Mouse (Mus musculus) cerebellum, adult 8-10 months (tissue): ENCODE measurements around the gene Erg28.

ENCODE experiments used
- DNase-seq: peaks from one replicate; pipeline ENCODE4 v3.0.0; 2022

The Erg28 gene

DNA sequence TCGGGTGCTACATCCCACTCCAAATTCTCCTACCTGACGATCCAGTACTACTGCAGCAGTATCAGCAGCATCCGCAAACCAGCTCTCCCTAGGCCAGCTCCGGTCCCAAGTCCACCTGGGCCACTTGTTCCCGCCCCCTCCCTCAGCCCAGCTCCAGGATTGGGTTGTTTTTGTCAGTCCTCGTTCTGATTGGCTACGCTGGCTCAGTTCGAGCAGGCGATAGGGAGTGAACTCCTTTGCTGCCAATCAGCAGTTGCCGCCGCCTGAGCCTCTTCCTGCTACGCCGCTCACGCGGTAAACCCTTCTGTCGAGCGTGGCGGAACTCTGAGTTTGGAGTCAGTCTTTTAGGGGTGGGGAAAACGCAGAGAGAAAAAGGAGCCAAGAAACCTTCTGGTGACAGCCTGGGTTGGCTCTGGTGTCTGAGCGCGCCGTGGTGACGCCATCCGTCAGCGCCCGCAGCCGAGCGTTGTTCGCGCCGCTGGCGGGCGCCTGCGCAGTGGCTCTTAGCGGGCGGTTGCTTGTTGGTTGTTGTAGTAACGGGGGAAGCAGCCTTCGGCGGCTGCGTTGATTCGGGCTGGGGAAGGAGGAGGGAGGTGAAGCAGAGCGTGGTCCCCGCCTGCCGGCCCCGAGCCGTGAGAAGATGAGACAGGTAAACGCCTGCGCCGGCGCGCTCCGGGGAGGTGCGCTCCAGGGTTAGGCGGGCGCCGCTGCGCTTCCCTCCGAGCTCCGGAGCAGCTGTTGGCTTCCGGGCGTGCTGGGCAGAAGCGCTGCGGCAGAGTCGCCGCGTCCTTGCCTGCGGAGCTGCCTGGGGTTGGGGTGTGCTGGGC is at the start of gene Erg28, which contains the start of gene Ttll5:
TSS of gene Erg28 (minus strand) at position 113 of the 827 bp plus-strand sequence.
TSS of gene Ttll5 (plus strand) at position 222 of the 827 bp plus-strand sequence.
- peak; percentile 96 for DNase-seq

DNA sequence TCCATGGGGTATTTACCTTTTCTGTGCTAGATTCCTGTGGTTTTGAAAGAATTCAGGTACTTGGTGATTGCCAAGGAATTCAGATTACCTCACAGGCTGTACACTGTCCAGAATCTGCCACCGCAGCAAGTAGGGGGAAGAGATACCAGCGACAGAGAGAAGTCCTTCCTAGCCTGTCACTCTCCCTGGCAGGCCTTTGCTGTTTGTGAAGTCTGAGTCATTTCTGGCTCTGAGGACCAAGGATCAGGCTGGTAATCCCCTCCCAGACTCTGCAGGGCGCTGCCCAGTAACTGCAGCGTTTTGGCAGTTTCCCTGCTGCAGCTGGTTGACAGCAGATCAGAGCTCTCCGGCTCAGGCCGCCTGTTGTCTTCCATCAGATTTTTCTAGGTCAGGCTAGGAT is 45.1 kb upstream of the Erg28 start:
- DNase-seq = peak; percentile 70

DNA sequence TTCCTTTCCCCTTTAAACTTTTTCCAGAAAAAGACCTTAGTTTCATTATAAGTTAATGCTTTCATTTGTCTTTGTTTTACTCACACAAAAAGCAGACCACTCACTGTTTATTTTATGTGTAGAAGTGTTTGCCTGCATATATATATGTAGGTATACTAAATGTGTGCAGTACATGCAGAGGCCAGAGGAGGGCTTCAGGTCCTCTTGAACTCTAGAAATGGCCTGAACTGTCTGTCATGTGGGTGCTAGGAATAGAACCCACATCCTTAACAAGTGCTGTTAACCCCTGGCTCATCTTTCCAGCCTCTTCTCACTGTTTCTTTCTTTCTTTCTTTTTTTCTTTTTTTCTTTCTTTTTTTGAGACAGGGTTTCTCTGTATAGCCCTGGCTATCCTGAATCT is 42.8 kb upstream of the Erg28 start:
- DNase-seq = no peak

DNA sequence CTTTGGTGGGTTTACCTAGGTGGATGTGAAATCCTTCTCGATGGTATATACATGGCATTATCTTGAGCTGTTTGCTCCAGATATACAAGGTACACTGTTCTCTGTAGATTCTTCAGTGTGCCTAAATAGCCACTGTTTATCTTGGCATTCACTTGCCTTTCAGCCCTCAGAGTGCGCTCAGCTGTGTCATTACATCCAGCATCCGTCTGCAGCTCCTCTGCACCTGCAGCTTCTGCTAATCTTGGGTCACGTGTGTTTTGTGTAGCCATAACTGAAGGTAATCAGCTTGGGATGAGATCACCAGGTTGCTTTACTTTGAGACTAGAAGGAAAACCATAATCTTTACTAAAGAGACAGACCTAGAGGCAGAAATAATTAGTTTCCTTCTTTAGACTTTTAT is 42.3 kb upstream of the Erg28 start:
- no peak for DNase-seq

DNA sequence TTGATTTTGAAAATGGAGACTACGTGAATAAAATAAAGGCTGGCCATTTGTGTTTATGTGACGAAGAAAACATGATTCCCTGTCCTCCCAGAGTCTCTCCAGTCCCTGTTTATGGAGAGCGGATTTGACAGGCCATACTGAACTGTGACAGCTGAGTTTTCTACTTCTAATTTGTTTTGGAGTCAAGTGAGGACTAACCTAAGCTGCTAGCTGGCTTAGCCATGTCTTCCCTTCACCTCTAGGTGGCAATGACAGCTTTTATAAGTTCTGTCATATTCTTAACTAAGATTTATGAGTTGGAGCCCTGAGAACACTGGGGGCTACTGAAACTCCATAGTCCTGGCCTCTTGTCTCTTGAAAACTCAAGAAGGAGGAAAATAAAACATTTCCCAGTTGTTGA is 41.2 kb upstream of the Erg28 start:
- DNase-seq = no peak

DNA sequence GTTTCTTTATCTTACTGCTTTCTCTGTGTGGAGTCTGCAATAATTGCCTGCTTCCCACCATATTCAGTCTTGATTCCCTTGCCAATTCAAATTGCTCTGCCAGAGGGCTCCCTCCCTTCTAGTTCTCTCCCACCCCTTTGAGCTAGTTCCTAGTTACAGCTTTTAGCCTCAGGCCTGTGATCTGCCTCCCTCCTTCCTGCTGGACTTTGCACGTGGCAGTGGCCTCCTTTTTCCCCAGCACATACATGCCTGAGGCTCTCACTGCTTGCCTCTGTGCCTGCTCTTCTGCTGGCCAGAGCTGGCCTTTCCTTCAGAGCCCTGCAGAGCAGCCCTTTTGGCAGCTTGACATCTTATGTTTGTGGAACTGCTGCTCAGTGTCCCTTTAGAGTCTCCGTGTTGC is 38.2 kb upstream of the Erg28 start:
- DNase-seq = peak; percentile 17

DNA sequence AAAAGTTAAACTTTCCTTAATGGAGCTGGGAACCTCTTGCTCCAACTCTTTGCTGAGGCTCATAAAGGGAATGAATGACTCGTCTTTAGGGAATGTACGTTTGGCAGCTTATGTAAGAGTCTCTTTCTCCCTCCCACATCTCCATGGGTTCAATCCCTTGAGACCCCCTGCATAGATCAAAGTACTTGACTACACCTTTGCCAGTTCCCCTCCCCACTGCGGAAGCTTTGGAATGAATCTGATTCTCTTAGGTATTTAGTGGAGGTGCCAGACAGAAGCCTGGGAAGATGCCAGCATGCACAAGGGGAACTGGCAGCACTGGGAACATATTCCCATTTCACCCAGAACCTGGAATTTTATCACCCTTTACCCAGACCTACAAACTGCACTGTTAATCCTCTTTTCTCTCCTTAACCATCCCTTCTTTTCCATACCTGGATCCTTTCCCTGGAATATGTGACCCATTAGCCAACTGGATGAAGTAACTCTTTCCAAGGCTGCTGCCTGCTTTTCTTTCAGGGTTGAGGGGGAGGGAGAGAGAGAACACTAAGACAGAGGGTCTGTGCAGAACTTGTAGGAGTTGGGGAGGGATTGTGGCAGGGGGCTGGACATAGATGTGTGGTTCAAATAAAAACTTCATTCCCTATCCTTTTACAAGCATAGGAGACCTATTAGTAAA is 35.3 kb upstream of the Erg28 start:
- no peak for DNase-seq

DNA sequence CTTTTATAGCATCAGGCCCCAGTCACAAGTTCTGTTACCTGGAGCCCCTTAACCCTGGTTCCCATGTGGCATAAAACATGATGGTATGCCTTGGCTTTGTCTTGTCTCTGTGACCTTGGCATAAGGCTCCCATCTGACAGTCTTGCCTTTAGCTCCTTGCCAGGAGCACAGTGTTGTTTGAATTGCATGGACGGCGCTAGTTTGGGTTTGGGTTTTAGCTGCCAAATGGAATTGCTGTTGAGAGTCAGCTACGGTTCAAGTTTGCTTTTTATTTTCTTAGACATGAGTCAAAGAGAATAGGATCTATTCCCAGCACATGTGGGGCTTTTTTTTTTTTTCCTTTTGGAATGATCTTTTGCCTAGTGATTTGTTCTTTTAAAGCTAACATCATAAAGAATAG is 34.8 kb upstream of the Erg28 start:
- DNase-seq = no peak

DNA sequence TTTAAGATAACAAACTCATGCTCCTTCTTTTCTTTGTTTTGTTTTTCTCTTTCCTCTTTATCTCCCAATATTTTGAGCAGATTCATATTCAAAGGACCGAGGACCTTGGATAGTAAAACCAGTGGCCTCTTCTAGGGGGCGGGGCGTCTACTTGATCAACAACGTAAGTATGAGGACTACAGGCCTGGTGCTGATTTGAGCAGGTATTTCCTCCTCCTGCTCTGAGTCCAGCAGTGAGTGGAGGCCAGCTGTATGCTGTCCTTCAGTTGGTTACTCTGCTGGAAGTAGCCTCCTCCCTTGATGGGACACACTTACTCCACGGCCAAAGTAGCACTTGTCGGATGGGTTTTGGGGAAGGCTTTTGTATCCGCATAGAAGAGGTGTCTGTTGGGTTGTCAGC is 33.0 kb upstream of the Erg28 start:
- DNase-seq = no peak

DNA sequence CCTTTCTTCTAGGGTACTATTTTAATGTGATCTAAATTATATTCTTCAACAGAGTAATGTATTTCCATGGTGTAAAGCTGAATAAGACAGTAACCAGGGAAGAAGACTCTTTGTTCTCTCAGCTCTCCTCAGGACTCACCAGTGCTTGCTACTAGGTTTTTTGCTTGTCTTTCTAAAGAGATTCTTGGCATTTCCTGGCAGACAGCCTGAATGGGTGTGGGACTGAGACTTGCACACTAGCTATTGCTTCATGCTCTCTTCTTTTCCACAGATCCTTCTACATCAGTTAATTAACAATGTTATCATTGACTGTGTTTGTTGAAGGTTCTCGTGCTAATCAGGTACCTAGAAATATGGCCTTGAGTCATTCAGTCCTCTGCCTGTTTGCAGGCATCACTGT is 29.9 kb upstream of the Erg28 start:
- DNase-seq = no peak

DNA sequence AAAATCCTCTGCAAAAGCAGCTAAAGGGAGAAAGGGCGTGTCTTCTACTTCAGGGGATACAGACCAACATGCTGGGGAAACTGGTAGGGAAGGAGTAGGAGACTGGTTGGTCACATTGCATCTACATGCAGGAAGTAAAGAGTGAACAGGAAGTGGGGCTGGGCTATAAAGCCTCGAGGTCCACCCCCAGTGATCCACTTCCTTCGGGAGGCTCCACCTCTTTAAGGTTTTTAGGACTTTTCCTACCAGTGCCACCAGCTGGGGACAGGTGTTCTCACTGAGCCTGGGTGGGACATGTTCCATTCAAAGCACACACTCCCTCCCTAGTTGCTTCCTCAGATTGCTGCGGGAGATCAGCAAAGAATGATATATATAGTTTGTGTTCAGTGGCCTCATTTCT is 29.5 kb upstream of the Erg28 start:
- DNase-seq = no peak

DNA sequence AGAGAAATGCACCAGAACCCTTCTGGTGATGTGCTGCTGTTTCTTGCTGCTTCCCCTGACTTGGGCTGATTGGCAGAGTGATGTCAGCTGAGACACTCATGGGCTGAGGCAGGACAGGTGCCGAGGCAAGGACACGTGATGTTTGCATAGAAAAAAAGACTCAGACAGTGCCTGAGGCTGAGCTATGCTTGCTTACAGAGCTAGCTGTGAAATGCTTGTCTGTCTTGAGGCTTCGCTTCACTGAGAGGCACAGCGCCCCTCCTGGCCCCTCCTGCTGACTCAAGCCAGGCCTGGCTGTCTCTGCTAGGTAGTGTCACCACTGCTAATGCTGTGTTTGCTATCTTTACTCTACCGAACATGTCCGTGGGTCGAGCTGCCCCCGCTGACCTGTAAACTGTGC is 26.3 kb upstream of the Erg28 start:
- DNase-seq = no peak

DNA sequence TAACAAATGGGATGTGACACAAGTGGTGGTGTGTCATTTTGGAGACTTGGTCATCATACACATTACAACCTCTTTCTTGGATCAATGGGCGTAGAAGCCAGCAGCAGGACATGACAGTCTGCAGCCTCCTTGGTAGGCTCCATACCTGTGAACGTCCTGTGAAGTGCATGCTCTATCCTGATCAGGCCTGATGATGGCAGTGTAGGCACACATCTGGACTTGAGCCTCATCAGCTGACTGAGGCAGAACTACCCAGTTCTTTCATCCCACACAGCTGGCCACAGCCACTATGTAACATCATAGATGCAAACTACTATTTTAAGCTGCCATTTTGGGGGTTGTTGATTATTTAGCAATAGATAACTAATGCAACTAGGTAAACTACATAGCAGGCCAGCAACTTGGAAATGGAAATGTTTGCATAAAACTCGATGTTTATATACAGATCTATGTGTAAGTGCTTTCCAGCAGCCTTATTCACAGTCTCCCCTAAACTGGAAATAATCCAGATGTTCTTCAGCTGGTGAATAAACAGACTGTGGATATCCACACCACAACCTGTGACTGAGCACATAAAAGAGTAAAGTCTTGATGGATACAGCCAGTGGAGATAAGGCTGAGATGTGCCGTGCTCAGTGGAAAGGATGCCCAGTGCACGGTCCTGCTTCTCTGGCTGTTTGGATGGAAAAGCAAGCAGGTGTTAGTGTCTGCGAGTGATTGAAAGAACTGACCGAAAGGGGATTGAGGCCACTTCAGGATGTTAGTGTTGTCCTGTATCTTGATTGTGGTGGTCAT is 24.0 kb upstream of the Erg28 start:
- DNase-seq = no peak

DNA sequence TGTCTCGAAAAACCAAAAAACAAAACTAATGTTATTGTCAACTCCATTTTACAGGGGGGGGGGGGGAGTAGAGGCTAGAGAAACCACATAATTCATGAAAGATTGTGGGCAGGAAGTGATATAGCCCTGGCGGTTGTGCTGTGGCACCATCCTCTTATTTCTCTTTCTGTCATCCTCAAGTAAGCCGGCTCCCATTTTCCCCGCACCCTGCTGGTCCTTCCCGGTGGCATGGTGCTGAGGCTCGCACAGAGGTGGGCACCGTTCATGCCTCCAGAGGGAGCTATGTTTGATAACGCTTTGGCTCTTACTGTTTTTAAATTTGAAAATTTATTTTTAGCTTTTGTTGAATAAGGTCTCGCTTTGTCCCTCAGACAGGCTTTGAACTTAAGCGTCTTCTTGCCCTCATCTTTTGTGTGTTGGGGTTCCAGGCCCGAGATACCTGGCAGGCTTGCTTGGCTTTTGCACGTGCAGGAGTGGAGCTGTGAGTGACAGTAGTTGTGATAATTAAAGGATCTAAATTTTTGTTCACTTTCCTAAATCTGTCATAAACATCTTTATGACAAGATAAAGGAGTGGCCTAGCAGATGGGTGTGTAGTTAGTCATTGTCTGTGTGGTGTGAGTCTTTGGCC is 15.1 kb upstream of the Erg28 start:
- no peak for DNase-seq

DNA sequence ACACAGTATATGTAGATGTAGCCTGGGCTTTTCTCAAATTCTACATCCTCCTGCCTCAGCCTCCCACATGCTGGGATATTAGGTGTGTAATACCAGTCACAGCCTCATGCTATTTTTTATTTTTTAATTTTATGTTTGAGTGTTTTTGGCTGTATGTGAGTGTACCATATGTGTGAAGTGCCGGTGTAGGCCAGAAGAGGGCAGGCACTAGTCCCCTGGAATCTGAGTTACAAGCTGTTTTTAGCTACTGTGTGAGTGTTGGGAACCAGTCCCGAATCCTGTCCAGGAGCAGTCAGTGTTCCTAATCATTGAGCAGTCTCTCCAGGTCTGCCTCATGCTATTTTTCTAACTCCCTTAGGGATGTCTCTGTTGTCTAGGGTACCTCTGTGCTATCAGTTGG is 13.4 kb upstream of the Erg28 start:
- no peak for DNase-seq

DNA sequence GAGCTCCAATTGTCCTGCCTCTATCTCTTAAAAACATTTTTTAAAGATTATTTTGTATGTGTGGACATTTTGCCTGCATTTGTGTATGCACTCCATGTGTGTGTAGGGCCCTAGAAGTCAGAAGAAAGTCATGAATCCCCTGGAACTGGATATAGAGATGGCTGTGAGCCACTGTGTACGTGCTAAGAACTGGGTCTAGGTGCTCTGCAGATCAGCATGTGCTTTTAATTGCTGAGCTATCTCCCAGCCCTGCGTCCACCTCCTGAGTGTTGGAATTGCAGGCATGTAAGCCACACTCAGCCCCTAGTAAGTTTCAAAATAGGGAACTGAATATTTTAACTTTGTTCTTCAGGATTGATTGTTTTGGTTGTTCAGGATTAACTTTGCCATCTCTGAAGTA is 10.2 kb upstream of the Erg28 start:
- no peak for DNase-seq

DNA sequence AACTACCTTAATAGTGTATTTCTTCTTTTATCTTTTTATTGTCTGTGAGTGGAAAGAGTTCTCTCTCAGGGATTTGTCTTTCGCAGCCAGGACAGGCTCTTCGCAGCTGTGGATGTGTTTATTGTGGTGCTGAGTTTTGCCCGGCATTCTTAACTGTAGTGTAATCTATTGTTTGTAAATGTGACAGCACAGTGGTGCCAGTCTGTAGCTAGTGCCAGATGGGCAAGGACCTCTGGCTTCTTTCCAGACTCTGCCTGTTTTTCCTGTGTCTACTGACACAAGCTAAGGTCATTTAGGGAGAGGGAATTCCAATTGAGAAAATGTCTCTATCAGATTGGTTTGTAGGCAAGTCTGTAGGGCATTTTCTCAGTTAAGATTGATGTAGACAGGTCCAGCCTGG is 6.3 kb upstream of the Erg28 start:
- DNase-seq = no peak

DNA sequence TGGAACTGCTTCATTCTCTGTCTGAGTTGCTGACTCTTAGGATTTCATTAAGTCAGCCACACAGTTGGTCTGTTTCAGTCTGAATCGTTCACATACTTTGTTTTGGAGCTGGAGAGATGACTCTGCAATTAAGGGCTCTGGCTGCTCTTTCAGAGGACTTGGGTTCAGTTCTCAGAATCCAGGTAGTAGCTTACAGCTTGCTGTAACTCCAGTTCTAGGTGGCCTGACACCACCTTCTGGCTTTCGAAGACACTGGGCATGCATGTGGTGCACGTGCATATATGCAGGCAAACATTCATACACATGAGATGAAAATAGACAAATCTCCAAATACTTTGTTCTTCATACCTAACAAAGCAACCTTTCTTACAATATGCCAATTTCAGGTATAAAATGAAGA is 5.5 kb upstream of the Erg28 start:
- DNase-seq = no peak

DNA sequence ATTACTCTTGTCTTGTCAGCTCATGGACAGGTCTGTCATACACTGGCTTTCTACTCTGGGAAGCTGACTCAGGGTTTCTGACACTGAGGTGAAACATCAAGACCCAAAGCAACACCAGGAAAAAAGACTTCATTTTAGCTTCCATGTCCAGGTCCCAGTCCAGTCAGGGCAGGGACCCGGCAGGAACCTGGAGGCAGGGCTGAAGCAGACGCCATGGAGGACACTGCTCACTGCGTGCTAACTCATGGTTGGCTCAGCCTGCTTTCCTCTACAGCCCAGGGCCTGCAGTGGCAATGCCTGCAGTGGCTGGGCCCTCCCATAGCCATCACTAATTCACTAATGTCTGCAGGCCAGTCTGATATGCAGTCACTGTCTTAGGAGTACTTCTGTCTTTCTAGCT is 4.5 kb upstream of the Erg28 start:
- no peak for DNase-seq

DNA sequence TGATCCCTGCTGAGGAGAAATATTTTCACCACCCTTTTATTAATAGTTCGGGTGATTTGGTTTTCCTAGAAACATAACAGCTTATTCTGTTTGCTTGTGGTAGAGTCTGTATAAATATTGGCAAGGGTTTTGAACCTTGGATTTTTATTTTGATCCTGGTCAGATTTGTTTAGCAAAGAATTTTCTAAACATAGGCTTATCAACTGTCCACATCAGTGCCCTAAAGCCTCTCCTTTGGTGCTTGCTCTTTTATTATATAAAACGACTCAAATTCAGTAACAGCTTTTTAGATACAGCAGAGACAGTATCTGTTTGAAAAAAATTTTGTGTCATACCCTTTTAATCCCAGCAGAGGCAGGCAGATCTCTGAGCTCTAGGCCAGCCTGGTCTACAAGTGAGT is 1.5 kb upstream of the Erg28 start:
- no peak for DNase-seq

DNA sequence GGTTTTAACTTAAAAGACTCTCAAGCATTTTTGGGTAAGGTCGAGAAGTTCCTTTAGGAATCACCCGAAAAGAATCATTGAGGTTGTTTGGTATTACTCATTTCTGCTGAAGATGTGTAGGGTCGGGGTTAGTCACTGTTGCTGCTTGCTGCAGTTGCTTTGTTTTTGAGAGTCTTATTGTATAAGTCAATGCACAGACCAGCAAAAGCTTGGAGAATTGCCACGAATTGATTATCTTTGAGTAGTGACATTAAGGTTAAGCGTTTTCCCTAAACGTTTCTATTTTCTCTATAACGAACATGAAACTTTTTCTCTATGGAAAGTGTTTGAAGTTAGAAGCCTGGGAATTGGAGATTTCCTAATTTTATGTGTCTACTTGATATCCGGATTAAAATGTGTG is 1.0 kb upstream of the Erg28 start:
- DNase-seq = no peak

DNA sequence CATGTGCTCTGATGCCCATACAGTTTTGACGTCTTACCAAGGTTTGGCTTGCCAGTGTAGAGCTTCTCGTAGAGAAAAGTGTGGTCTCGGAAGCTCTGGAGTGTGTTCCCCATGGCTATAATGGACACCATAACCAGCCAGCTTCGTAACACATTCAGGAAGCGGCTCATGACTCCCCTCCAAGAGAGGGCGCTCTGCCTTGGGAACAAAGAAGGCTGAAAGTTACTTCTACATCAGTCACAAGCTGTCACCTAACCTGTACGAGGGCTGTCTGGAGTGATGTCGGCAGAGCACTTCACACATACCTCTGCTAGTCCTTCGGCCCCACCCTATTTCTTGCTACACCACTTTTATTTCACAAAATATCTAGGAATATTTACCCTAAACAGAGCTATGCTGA is 2.3 kb downstream of the Erg28 start:
- DNase-seq = no peak

DNA sequence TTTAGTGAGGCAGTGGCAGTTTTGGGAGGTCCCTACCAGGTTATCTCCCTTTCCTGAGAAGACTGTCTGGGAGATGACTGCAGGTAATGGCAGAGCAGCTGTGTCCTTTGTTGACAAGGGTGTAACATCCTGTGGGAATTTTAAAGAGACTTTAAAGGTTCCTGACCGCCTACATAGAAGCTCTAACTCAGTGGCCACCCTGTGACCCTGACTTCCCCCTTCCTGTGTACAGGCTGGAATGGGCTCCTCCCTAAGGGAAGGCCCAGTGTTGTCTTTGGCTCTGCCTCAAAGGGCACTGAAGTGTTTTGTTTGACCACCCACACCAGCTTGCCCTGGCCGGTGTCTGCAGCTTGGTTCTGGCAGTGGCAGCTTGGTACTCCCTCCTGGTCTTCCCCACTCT is 10.8 kb downstream of the Erg28 start:
- DNase-seq = no peak
